Mouse (Mus musculus): ENCODE results near the gene Arih1.

GRCm38 (mm10) chr9:59346176-59346575 lies 140.2 kb downstream of the Arih1 start:
- TF ChIP-seq CTCF (IDR thresholded peaks at IDR 0.05; ENCODE audit: borderline replicate concordance, insufficient read depth, low read length) (no peak), POLR2A (IDR thresholded peaks at IDR 0.05; ENCODE audit: low read depth, low read length) (no peak)
